Mouse (Mus musculus): ENCODE data around the gene Wnt5a.

DNA sequence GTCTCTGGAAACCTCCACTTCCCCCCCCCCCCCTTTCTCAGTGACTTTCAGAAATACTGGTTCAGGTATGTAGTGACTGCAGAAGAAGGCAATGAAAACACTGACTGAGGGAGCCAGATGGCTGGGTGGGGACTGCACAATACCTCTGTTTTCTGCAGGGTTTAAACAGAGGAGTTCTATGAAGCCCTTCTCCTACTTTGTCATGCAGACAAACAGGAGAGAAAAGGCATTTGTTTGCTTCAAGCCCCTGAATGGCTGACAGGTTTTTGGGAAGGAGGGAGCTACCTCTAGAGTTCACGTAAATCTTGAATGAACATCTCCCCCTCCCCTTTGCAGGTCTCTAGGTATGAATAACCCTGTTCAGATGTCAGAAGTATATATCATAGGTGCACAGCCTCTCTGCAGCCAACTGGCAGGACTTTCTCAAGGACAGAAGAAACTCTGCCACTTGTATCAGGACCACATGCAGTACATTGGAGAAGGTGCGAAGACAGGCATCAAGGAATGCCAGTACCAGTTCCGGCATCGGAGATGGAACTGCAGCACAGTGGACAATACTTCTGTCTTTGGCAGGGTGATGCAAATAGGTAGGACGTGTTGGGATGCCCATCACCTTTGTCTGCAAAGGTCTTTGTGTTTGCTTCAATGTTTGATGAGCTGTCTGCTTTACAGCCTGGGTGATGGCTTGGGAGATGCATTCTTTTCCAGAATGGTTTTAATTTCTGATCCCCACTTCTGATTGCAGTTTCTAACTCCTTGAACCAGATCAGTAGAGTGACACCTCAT is 8.4 kb downstream of the Wnt5a start:
- no peak for TF ChIP-seq CTCF (IDR thresholded peaks at IDR 0.05)
- TF ChIP-seq EP300 (IDR thresholded peaks at IDR 0.05): no peak
